Mouse (Mus musculus) C2C12 (cell line): ENCODE results near the gene Spg21. TPM values are rescaled to one million over a fixed set of nuclear protein-coding genes. Genes with fewer than 3 reads are reported as not detected.

Experiments
- H3K27me3 ChIP-seq: one replicate; pipeline ENCODE4 v1.6.1; 2011; ENCODE audit not compliant: control insufficient read depth, insufficient read depth, insufficient read length
- H3K36me3 ChIP-seq: one replicate; pipeline ENCODE4 v1.6.1; 2011; ENCODE audit not compliant: control insufficient read depth, insufficient read depth
- H3K4me3 ChIP-seq: one replicate; pipeline ENCODE4 v1.5.1; 2011; ENCODE audit warnings: mild to moderate bottlenecking, control low read depth; ENCODE audit not compliant: poor library complexity, insufficient read depth, severe bottlenecking
- H3K79me2 ChIP-seq: one replicate; pipeline ENCODE4 v1.6.1; 2011; ENCODE audit not compliant: control insufficient read depth, insufficient read depth
- H3K79me3 ChIP-seq: one replicate; pipeline ENCODE4 v1.6.1; 2011; ENCODE audit warnings: low read depth, control low read depth
- H3ac ChIP-seq: one replicate; pipeline ENCODE3; 2011; ENCODE audit warnings: low read depth; ENCODE audit not compliant: control insufficient read depth, insufficient read length
- CEBPB ChIP-seq: IDR thresholded peaks from one replicate; pipeline ENCODE4 v1.6.1; 2011; ENCODE audit warnings: low read depth, mild to moderate bottlenecking, control low read depth, moderate library complexity
- CTCF ChIP-seq: IDR thresholded peaks from one replicate; pipeline ENCODE4 v1.5.1; 2011; ENCODE audit not compliant: control insufficient read depth, insufficient read depth, insufficient read length
- FOSL1 ChIP-seq: IDR thresholded peaks from one replicate; pipeline ENCODE4 v1.8.0; 2011; ENCODE audit warnings: mild to moderate bottlenecking, low read length; ENCODE audit not compliant: poor library complexity, insufficient read depth, severe bottlenecking
- MAX ChIP-seq: IDR thresholded peaks from one replicate; pipeline ENCODE4 v1.6.1; 2011; ENCODE audit warnings: mild to moderate bottlenecking, control low read depth
- MYOD1 ChIP-seq: IDR thresholded peaks from one replicate; pipeline ENCODE4 v1.6.1; 2011; ENCODE audit warnings: low read depth; ENCODE audit not compliant: control insufficient read depth, insufficient read length
- MYOG ChIP-seq: IDR thresholded peaks from one replicate; pipeline ENCODE4 v1.6.1; 2011; ENCODE audit not compliant: control insufficient read depth, insufficient read length; ENCODE audit errors: extremely low read depth
- USF1 ChIP-seq: IDR thresholded peaks from one replicate; pipeline ENCODE4 v1.6.1; 2011; ENCODE audit warnings: low read depth, mild to moderate bottlenecking, control low read depth, moderate library complexity
- polyA plus RNA-seq: library from polyadenylated mRNA; unstranded; fragments of >200 nt; fragmentation: generic; extraction: Trizol; gene quantifications from one replicate; pipeline ENCODE4 v1.2.1, GENCODE M21; 2012; ENCODE audit warnings: missing spikeins

The Spg21 gene
- polyA plus RNA-seq, 1 experiment = 44.4 TPM

DNA sequence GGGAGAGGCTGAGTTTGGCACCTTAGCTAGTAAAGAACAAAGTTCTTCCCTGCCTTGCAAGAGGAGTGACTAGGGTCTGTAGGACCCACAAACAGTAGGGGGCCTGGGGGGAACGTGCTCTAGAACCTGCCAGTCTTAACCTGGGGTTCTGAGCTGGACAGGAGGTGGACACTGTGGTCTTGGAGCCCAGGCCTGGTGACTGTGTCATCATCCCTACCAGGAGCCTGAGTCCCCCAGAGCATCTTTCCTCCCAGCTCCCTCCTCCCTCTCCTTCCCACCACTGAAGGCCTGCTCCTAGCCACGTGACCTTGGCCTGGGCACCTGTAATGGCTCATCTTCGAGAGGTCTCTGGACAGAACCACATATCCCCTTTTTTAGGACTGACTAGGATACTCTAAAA is 73.4 kb downstream of the Spg21 start:
- H3ac ChIP-seq = no peak overlapping the region
- no peaks in the 10 kb centered on the region for H3K79me3 ChIP-seq
- H3K79me2 ChIP-seq = no peaks in the 10 kb centered on the region
- H3K4me3 ChIP-seq = no peak overlapping the region
- no peak for TF ChIP-seq USF1
- TF ChIP-seq CTCF = no peak
- TF ChIP-seq MAX = no peak
- TF ChIP-seq MYOG = no peak
- TF ChIP-seq CEBPB = no peak
- TF ChIP-seq FOSL1 = no peak
- no peak for TF ChIP-seq MYOD1
- no peaks in the 10 kb centered on the region for H3K36me3 ChIP-seq
- H3K27me3 ChIP-seq = no peaks in the 10 kb centered on the region

DNA sequence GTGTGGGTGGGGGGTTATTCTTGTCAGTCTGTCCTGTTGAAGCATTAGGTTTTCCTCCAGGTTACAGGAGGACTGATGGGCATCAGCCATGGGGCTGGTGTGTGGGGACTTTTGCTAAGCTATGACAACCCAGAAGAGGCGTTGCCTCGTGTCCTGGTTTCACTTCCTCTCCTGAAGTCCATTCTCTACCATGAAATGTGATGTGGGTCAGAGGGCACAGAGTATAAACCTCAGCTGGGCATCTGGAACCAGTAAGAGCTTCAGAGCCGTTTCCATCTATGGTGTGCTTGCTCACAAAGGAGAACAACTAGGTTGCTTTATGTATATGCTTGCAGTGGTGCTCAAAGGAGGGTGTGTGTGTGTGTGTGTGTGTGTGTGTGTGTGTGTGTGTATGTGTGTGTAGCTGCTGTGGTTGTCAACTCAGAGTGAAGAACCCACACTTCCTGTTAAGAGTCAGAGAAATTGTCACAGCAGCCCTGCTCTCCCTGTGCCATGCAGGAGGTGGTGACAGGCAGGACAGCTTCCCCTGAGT is 74.5 kb downstream of the Spg21 start:
- Histone ChIP-seq H3K79me2 (no peaks in the 10 kb centered on the region), H3K27me3 (no peaks in the 10 kb centered on the region), H3K79me3 (no peaks in the 10 kb centered on the region), H3ac (no peak overlapping the region), H3K36me3 (no peaks in the 10 kb centered on the region), H3K4me3 (no peak overlapping the region)
- TF ChIP-seq MAX (no peak), CEBPB (no peak), USF1 (no peak), CTCF (no peak), FOSL1 (no peak), MYOD1 (no peak), MYOG (no peak)

DNA sequence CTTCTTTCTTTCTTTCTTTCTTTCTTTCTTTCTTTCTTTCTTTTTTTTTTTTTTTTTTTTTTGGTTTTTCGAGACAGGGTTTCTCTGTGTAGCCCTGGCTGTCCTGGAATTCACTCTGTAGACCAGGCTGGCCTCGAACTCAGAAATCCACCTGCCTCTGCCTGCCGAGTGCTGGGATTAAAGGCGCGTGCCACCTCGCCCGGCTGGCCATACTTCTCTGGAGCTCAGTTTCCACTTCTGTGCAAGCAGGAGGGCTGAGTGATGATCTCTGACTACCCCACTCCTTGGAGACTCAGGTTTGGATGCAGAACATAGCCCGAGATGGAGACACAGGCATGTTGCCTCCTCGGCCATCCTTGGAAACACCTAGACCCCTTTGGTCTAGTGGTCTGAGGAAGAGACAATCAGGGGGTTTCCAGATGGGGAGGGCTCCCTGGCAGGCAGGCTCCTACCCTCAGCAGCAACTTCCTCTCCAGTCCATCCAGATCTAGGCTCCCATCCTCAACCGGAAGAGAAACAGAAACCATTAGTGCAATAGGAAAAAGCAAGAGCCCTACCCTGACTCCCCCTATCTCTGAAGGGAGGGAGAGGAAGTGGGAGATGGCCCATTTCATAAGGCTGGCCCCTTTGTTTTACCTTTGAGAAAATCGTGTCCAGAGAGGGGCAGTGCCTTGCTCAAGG is 75.2 kb downstream of the Spg21 start:
- TF ChIP-seq CTCF (no peak), MAX (no peak), MYOG (no peak), FOSL1 (no peak), USF1 (no peak), CEBPB (no peak), MYOD1 (no peak)
- Histone ChIP-seq H3K79me3 (no peaks in the 10 kb centered on the region), H3K27me3 (no peaks in the 10 kb centered on the region), H3K36me3 (no peaks in the 10 kb centered on the region), H3K79me2 (no peaks in the 10 kb centered on the region), H3ac (no peak overlapping the region), H3K4me3 (no peak overlapping the region)

DNA sequence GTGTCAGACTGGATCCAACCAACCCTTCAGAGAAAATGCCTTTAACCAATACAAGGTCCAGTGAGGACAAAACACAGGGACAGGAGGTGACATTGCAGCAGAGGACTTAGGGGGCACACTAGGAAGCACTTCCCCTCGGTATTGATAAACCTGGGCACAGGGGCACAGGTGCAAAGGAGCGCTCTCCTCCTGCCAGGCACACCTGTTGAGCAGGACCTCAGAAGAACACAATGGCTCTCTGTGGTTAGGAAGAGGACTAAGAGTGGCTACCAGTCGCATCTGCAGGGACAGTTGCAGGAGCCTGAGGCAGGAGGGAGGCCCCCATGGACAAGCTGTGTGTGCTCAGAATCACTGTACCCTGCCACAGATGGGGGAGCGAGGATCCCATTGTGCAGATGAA is 75.7 kb downstream of the Spg21 start:
- H3K79me3 ChIP-seq = no peaks in the 10 kb centered on the region
- no peaks in the 10 kb centered on the region for H3K27me3 ChIP-seq
- no peaks in the 10 kb centered on the region for H3K36me3 ChIP-seq
- TF ChIP-seq MAX (no peak), FOSL1 (no peak), USF1 (no peak), MYOD1 (no peak), MYOG (no peak), CEBPB (no peak), CTCF (no peak)
- H3ac ChIP-seq = no peak overlapping the region
- H3K4me3 ChIP-seq = no peak overlapping the region
- H3K79me2 ChIP-seq = no peaks in the 10 kb centered on the region

Other genes with a start within 250 kb of the Spg21 start
- gene Cilp, start 195.8 kb upstream of the Spg21 start, polyA plus RNA-seq = 0.01 TPM
- gene Clpx, start 166.7 kb upstream of the Spg21 start, polyA plus RNA-seq = 9.3 TPM
- gene Pdcd7, start 114.8 kb upstream of the Spg21 start, polyA plus RNA-seq = 9.7 TPM
- 0.21 TPM for gene Ubap1l, start 99.9 kb upstream of the Spg21 start, polyA plus RNA-seq
- gene Kbtbd13, start 69.3 kb upstream of the Spg21 start, polyA plus RNA-seq = not detected
- 0.05 TPM for gene Rasl12, start 62.4 kb upstream of the Spg21 start, polyA plus RNA-seq
- gene Slc51b, start 38.0 kb upstream of the Spg21 start, polyA plus RNA-seq = not detected
- 7.1 TPM for gene Mtfmt, start 25.2 kb upstream of the Spg21 start, polyA plus RNA-seq
- not detected for gene Ankdd1a, start 59.2 kb downstream of the Spg21 start, polyA plus RNA-seq
- gene Plekho2, start 119.1 kb downstream of the Spg21 start, polyA plus RNA-seq = 23.3 TPM
- 10.8 TPM for gene Pif1, start 126.2 kb downstream of the Spg21 start, polyA plus RNA-seq
- gene Rbpms2, start 168.7 kb downstream of the Spg21 start, polyA plus RNA-seq = 41.3 TPM
- gene Oaz2, start 207.1 kb downstream of the Spg21 start, polyA plus RNA-seq = 75.7 TPM